Mouse (Mus musculus): Measurements from ENCODE around the gene Gm49027. TPM values are rescaled to one million over a fixed set of nuclear protein-coding genes. Genes with fewer than 3 reads are reported as not detected.
A peak's percentile ranks its signal among the peaks of the same experiment; 100 is the strongest.

Gene Gm49027
- not detected in 2 replicates for polyA plus RNA-seq (2016; fragmentation: Nextera tagmentation; extraction: Ambion mirVana)

- no peaks in the 10 kb centered on the region for H3K9me3 ChIP-seq (replicated peaks)
- peaks cover 28% of the 10 kb centered on the region for H3K36me3 ChIP-seq
- no peaks in the 10 kb centered on the region for H3K27me3 ChIP-seq (ENCODE audit: low read depth, poor library complexity, severe bottlenecking)
- peak within 1 kb of the TSS; percentile 91 for H3K27ac ChIP-seq (replicated peaks)
- WGBS = 79% methylated on average over 7 of the region's 7 CpGs
- peak within 1 kb of the TSS; percentile 99 for H3K4me3 ChIP-seq
- peaks cover 36% of the 10 kb centered on the region for H3K4me1 ChIP-seq
- no peak for DNase-seq (ENCODE audit: low spot score)
These were observed at the start of gene Gm49027 for GRCm38 (mm10) chr5:123525281-123525680. Gm49027 (minus strand) TSS chr5:123525488.

GRCm38 (mm10) chr5:123573362-123573761 is 48.1 kb upstream of the Gm49027 start:
- Histone ChIP-seq H3K9me3 (replicated peaks) (no peaks in the 10 kb centered on the region), H3K27ac (replicated peaks) (peak overlapping the region; percentile 88), H3K27me3 (ENCODE audit: low read depth, poor library complexity, severe bottlenecking) (no peaks in the 10 kb centered on the region), H3K36me3 (peaks cover 39% of the 10 kb centered on the region), H3K4me1 (peaks cover 14% of the 10 kb centered on the region), H3K4me3 (peak overlapping the region; percentile 97)
- DNase-seq (ENCODE audit: low spot score) = peak; percentile 16
- 60% methylated on average over 8 of the region's 8 CpGs for WGBS

GRCm38 (mm10) chr5:123572357-123573186 is 47.3 kb upstream of the Gm49027 start, which contains the start of gene Vps33a:
Vps33a (minus strand) TSS chr5:123573038.
- no peaks in the 10 kb centered on the region for H3K9me3 ChIP-seq (replicated peaks)
- peak within 1 kb of the TSS; percentile 97 for H3K4me3 ChIP-seq
- under 1% methylated on average over 54 of the region's 54 CpGs for WGBS
- peaks cover 41% of the 10 kb centered on the region for H3K36me3 ChIP-seq
- H3K27ac ChIP-seq (replicated peaks) = peak within 1 kb of the TSS; percentile 88
- H3K4me1 ChIP-seq = peaks cover 14% of the 10 kb centered on the region
- DNase-seq (ENCODE audit: low spot score) = peak; percentile 99
- H3K27me3 ChIP-seq (ENCODE audit: low read depth, poor library complexity, severe bottlenecking) = no peaks in the 10 kb centered on the region

- Histone ChIP-seq H3K27me3 (ENCODE audit: low read depth, poor library complexity, severe bottlenecking) (no peaks in the 10 kb centered on the region), H3K4me1 (no peaks in the 10 kb centered on the region), H3K4me3 (no peak overlapping the region), H3K27ac (replicated peaks) (no peak overlapping the region), H3K9me3 (replicated peaks) (no peaks in the 10 kb centered on the region), H3K36me3 (peaks cover 96% of the 10 kb centered on the region)
- WGBS = 93% methylated on average over 11 of the region's 11 CpGs
- DNase-seq (ENCODE audit: low spot score) = no peak
These were observed 35.8 kb upstream of the Gm49027 start for GRCm38 (mm10) chr5:123561128-123561527.

GRCm38 (mm10) chr5:123559588-123559987 is 34.3 kb upstream of the Gm49027 start:
- Histone ChIP-seq H3K27me3 (ENCODE audit: low read depth, poor library complexity, severe bottlenecking) (no peaks in the 10 kb centered on the region), H3K36me3 (peaks cover 91% of the 10 kb centered on the region), H3K27ac (replicated peaks) (no peak overlapping the region), H3K4me3 (no peak overlapping the region), H3K9me3 (replicated peaks) (no peaks in the 10 kb centered on the region), H3K4me1 (no peaks in the 10 kb centered on the region)
- no peak for DNase-seq (ENCODE audit: low spot score)
- 95% methylated on average over 8 of the region's 8 CpGs for WGBS

- DNase-seq (ENCODE audit: low spot score) = no peak
- Histone ChIP-seq H3K9me3 (replicated peaks) (no peaks in the 10 kb centered on the region), H3K4me3 (no peak overlapping the region), H3K27me3 (ENCODE audit: low read depth, poor library complexity, severe bottlenecking) (no peaks in the 10 kb centered on the region), H3K4me1 (no peaks in the 10 kb centered on the region), H3K27ac (replicated peaks) (no peak overlapping the region), H3K36me3 (peaks cover 68% of the 10 kb centered on the region)
- WGBS = 78% methylated on average over 2 of the region's 2 CpGs
These were observed 31.2 kb upstream of the Gm49027 start for GRCm38 (mm10) chr5:123556451-123556850.

- Histone ChIP-seq H3K4me1 (no peaks in the 10 kb centered on the region), H3K9me3 (replicated peaks) (no peaks in the 10 kb centered on the region), H3K4me3 (no peak overlapping the region), H3K27ac (replicated peaks) (no peak overlapping the region), H3K36me3 (peaks cover 61% of the 10 kb centered on the region), H3K27me3 (ENCODE audit: low read depth, poor library complexity, severe bottlenecking) (no peaks in the 10 kb centered on the region)
- no peak for DNase-seq (ENCODE audit: low spot score)
- 91% methylated on average over 7 of the region's 7 CpGs for WGBS
These were observed 30.4 kb upstream of the Gm49027 start for GRCm38 (mm10) chr5:123555693-123556092.

GRCm38 (mm10) chr5:123533801-123534200 is 8.5 kb upstream of the Gm49027 start:
- Histone ChIP-seq H3K4me1 (no peaks in the 10 kb centered on the region), H3K36me3 (peaks cover 91% of the 10 kb centered on the region), H3K27ac (replicated peaks) (no peak overlapping the region), H3K4me3 (no peak overlapping the region), H3K27me3 (ENCODE audit: low read depth, poor library complexity, severe bottlenecking) (no peaks in the 10 kb centered on the region), H3K9me3 (replicated peaks) (no peaks in the 10 kb centered on the region)
- no peak for DNase-seq (ENCODE audit: low spot score)
- 94% methylated on average over 10 of the region's 10 CpGs for WGBS

- H3K9me3 ChIP-seq (replicated peaks) = no peaks in the 10 kb centered on the region
- H3K27me3 ChIP-seq (ENCODE audit: low read depth, poor library complexity, severe bottlenecking) = no peaks in the 10 kb centered on the region
- no peak overlapping the region for H3K27ac ChIP-seq (replicated peaks)
- 88% methylated on average over 8 of the region's 8 CpGs for WGBS
- peaks cover 75% of the 10 kb centered on the region for H3K36me3 ChIP-seq
- peaks cover 2% of the 10 kb centered on the region; the same call in 1 of the 2 replicates for H3K4me1 ChIP-seq
- no peak for DNase-seq (ENCODE audit: low spot score)
- H3K4me3 ChIP-seq = no peak overlapping the region
These were observed 4.8 kb upstream of the Gm49027 start for GRCm38 (mm10) chr5:123530056-123530455.

- peaks cover 11% of the 10 kb centered on the region for H3K4me1 ChIP-seq
- H3K27me3 ChIP-seq (ENCODE audit: low read depth, poor library complexity, severe bottlenecking) = no peaks in the 10 kb centered on the region
- H3K36me3 ChIP-seq = peaks cover 62% of the 10 kb centered on the region
- H3K4me3 ChIP-seq = no peak overlapping the region
- no peak for DNase-seq (ENCODE audit: low spot score)
- H3K27ac ChIP-seq (replicated peaks) = no peak overlapping the region
- H3K9me3 ChIP-seq (replicated peaks) = no peaks in the 10 kb centered on the region
- WGBS = 83% methylated on average over 7 of the region's 7 CpGs
These were observed 3.4 kb upstream of the Gm49027 start for GRCm38 (mm10) chr5:123528641-123529040.

GRCm38 (mm10) chr5:123525916-123526495 is 718 bp upstream of the Gm49027 start:
- peaks cover 36% of the 10 kb centered on the region for H3K36me3 ChIP-seq
- H3K27me3 ChIP-seq (ENCODE audit: low read depth, poor library complexity, severe bottlenecking) = no peaks in the 10 kb centered on the region
- H3K4me1 ChIP-seq = peaks cover 36% of the 10 kb centered on the region
- DNase-seq (ENCODE audit: low spot score) = no peak
- H3K4me3 ChIP-seq = no peak overlapping the region
- no peak overlapping the region for H3K27ac ChIP-seq (replicated peaks)
- WGBS = 92% methylated on average over 9 of the region's 9 CpGs
- H3K9me3 ChIP-seq (replicated peaks) = no peaks in the 10 kb centered on the region

GRCm38 (mm10) chr5:123524393-123524750 is 916 bp downstream of the Gm49027 start:
- under 1% methylated on average over 27 of the region's 27 CpGs for WGBS
- H3K9me3 ChIP-seq (replicated peaks) = no peaks in the 10 kb centered on the region
- DNase-seq (ENCODE audit: low spot score) = no peak

More at GRCm38 (mm10) chr5:123524393-123524750, 916 bp downstream of the Gm49027 start:
- peak overlapping the region; percentile 91 for H3K27ac ChIP-seq (replicated peaks)
- peaks cover 27% of the 10 kb centered on the region for H3K36me3 ChIP-seq
- H3K27me3 ChIP-seq (ENCODE audit: low read depth, poor library complexity, severe bottlenecking) = no peaks in the 10 kb centered on the region
- peak overlapping the region; percentile 99 for H3K4me3 ChIP-seq
- H3K4me1 ChIP-seq = peaks cover 36% of the 10 kb centered on the region
